15 mouse cellular contexts compared by ENCODE assay signal in the genomic region with DNA sequence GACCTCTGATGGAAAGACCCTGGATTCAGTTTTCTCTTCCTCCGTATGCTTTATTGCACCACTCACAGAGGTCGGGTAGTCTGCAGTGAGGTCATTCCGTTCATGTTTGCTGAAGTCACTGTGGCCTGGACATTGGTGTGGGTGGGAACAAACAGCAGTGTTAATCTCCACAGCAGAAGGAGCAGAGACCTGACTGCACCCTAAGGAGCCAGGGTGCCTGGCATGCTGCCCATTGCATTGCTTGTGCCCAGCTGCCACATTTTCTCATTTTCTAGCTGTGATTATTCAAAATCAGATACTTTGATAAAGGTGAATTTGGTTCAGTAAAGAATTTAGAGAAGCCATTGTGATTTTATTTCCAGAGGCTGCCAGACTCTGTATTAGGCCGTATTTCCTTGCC.
DNase-seq lines count a peak whose midpoint lies in the region; ATAC-seq and TF ChIP-seq lines count a peak whose summit lies in the region.
"Had no signal": no experiment of that assay in that cellular context is flagged by ENCODE, and none has a peak within 500 bp of the region (broad histone marks: within the 10 kb centered on the region; RNA-seq: fewer than 3 reads in every experiment).

No protein-coding gene starts in this region.

- DNase-seq in forebrain, embryonic 11.5 days (ENCODE audit: low spot score) = no peak
- DNase-seq in liver, postnatal 0 days = no peak
- no peak for DNase-seq in liver
- peak; percentile 39 for DNase-seq in MN1 (ENCODE audit: low spot score)
- no peak for DNase-seq in hindbrain, postnatal 0 days (ENCODE audit: low spot score)
- DNase-seq in embryonic facial prominence, embryonic 10.5 days (ENCODE audit: low spot score) = no peak
- DNase-seq: adrenal gland, postnatal 10 days; forebrain, postnatal 0 days; gastrocnemius, adult 2 months; heart, adult 2 months; liver, embryonic 13.5 days; right cerebral cortex, postnatal 25 days had no signal

- 82% methylated on average over 4 of the region's 4 CpGs for WGBS in forebrain, embryonic 12.5 days
- 86% methylated on average over 4 of the region's 4 CpGs for whole genome bisulfite sequencing in forebrain, embryonic 11.5 days
- WGBS in liver, postnatal 0 days (ENCODE audit: insufficient replicate concordance) = 65% methylated on average over 4 of the region's 4 CpGs
- 56% methylated on average over 4 of the region's 4 CpGs for WGBS in hindbrain, postnatal 0 days
- 80% methylated on average over 4 of the region's 4 CpGs for WGBS in embryonic facial prominence, embryonic 10.5 days

- H3K4me1 ChIP-seq in forebrain, embryonic 12.5 days = peaks cover 11% of the 10 kb centered on the region; the same call in 1 of the 2 replicates
- no peaks in the 10 kb centered on the region for H3K4me1 ChIP-seq in forebrain, embryonic 11.5 days (replicated peaks; ENCODE audit: control insufficient read depth, insufficient read depth, low read length)
- peaks cover 56% of the 10 kb centered on the region for H3K4me1 ChIP-seq in liver, postnatal 0 days (ENCODE audit: insufficient read depth)
- H3K4me1 ChIP-seq in hindbrain, postnatal 0 days (ENCODE audit: insufficient read depth, low read length) = peaks cover 12% of the 10 kb centered on the region
- H3K4me1 ChIP-seq in embryonic facial prominence, embryonic 10.5 days = peaks cover 46% of the 10 kb centered on the region

- H3K4me2 ChIP-seq in forebrain, embryonic 12.5 days = no peak overlapping the region
- H3K4me2 ChIP-seq in forebrain, embryonic 11.5 days (ENCODE audit: low read depth, low read length, severe bottlenecking) = no peak overlapping the region
- H3K4me2 ChIP-seq in liver, postnatal 0 days (ENCODE audit: low read depth, low read length) = no peak overlapping the region
- no peak overlapping the region for H3K4me2 ChIP-seq in hindbrain, postnatal 0 days (ENCODE audit: low read depth, low read length)
- H3K4me2 ChIP-seq: liver, embryonic 13.5 days had no signal

- H3K27me3 ChIP-seq in forebrain, embryonic 12.5 days = no peaks in the 10 kb centered on the region
- no peaks in the 10 kb centered on the region for H3K27me3 ChIP-seq in forebrain, embryonic 11.5 days (ENCODE audit: control insufficient read depth, insufficient read depth, low read length)
- no peaks in the 10 kb centered on the region for H3K27me3 ChIP-seq in liver, postnatal 0 days (ENCODE audit: insufficient read depth, low read length)
- H3K27me3 ChIP-seq in hindbrain, postnatal 0 days (ENCODE audit: insufficient read depth, low read length) = no peaks in the 10 kb centered on the region
- H3K27me3 ChIP-seq in embryonic facial prominence, embryonic 10.5 days (replicated peaks; ENCODE audit: low read depth, poor library complexity, severe bottlenecking) = no peaks in the 10 kb centered on the region
- H3K27me3 ChIP-seq: liver, embryonic 13.5 days had no signal

- peak overlapping the region; percentile 25; the same call in 1 of the 2 replicates for H3K27ac ChIP-seq in forebrain, embryonic 12.5 days
- H3K27ac ChIP-seq in forebrain, embryonic 11.5 days (ENCODE audit: low read depth, low read length) = no peak overlapping the region
- H3K27ac ChIP-seq in liver, postnatal 0 days (ENCODE audit: low read depth) = peak overlapping the region; percentile 29; the same call in 1 of the 2 replicates
- H3K27ac ChIP-seq in hindbrain, postnatal 0 days = peak overlapping the region; percentile 51
- no peak overlapping the region for H3K27ac ChIP-seq in embryonic facial prominence, embryonic 10.5 days (replicated peaks)
- H3K27ac ChIP-seq: gastrocnemius, adult 2 months; heart, adult 2 months; liver, embryonic 13.5 days had no signal

- no peak overlapping the region for H3K4me3 ChIP-seq in forebrain, embryonic 12.5 days (replicated peaks)
- H3K4me3 ChIP-seq in forebrain, embryonic 11.5 days (ENCODE audit: low read depth, low read length) = no peak overlapping the region
- H3K4me3 ChIP-seq in liver, postnatal 0 days (ENCODE audit: low read depth, low read length) = no peak overlapping the region
- no peak overlapping the region for H3K4me3 ChIP-seq in hindbrain, postnatal 0 days (ENCODE audit: low read length)
- no peak overlapping the region for H3K4me3 ChIP-seq in embryonic facial prominence, embryonic 10.5 days
- H3K4me3 ChIP-seq: gastrocnemius, adult 2 months; heart, adult 2 months; liver, embryonic 13.5 days had no signal

- ATAC-seq in forebrain, embryonic 12.5 days (ENCODE audit: low FRiP score) = no peak
- no peak for ATAC-seq in forebrain, embryonic 11.5 days (replicated peaks; ENCODE audit: low FRiP score)
- ATAC-seq in liver, postnatal 0 days = peak; percentile 44; the same call in 1 of the 2 replicates
- ATAC-seq in hindbrain, postnatal 0 days = no peak
- ATAC-seq: forebrain, postnatal 0 days; inflammation-experienced regulatory T-cells, adult 6 months; lung, postnatal 0 days had no signal

- no peak overlapping the region for H3K9ac ChIP-seq in forebrain, embryonic 12.5 days
- H3K9ac ChIP-seq in forebrain, embryonic 11.5 days (ENCODE audit: low read length) = no peak overlapping the region
- H3K9ac ChIP-seq in liver, postnatal 0 days (replicated peaks) = no peak overlapping the region
- no peak overlapping the region for H3K9ac ChIP-seq in hindbrain, postnatal 0 days (replicated peaks; ENCODE audit: low read length)
- H3K9ac ChIP-seq: forebrain, postnatal 0 days; liver, embryonic 13.5 days had no signal

- H3K36me3 ChIP-seq in forebrain, embryonic 12.5 days (replicated peaks) = no peaks in the 10 kb centered on the region
- H3K36me3 ChIP-seq in forebrain, embryonic 11.5 days (ENCODE audit: control insufficient read depth, insufficient read depth, low read length) = no peaks in the 10 kb centered on the region; the same call in 1 of the 2 replicates
- H3K36me3 ChIP-seq in liver, postnatal 0 days (replicated peaks; ENCODE audit: insufficient read depth, low read length) = no peaks in the 10 kb centered on the region
- no peaks in the 10 kb centered on the region for H3K36me3 ChIP-seq in hindbrain, postnatal 0 days (ENCODE audit: insufficient read depth, low read length)
- peaks cover 6% of the 10 kb centered on the region for H3K36me3 ChIP-seq in embryonic facial prominence, embryonic 10.5 days (replicated peaks)

- no peak for TF ChIP-seq EP300 in liver, postnatal 0 days (IDR thresholded peaks at IDR 0.05; ENCODE audit: low read depth)

- TF ChIP-seq CTCF in liver, postnatal 0 days (IDR thresholded peaks at IDR 0.05; ENCODE audit: low read depth) = no peak
- no peak for TF ChIP-seq CTCF in hindbrain, postnatal 0 days (IDR thresholded peaks at IDR 0.05; ENCODE audit: low read depth)

- H3K9me3 ChIP-seq in forebrain, embryonic 12.5 days = 0 out of 2 replicates have a peak, but pooled peaks cover 3% of the 10 kb centered on the region
- H3K9me3 ChIP-seq in forebrain, embryonic 11.5 days (ENCODE audit: control insufficient read depth, low read length) = no peaks in the 10 kb centered on the region
- H3K9me3 ChIP-seq in liver, postnatal 0 days (ENCODE audit: low read length) = no peaks in the 10 kb centered on the region
- no peaks in the 10 kb centered on the region for H3K9me3 ChIP-seq in hindbrain, postnatal 0 days (ENCODE audit: low read length)
- H3K9me3 ChIP-seq in embryonic facial prominence, embryonic 10.5 days = no peaks in the 10 kb centered on the region
- H3K9me3 ChIP-seq: liver, embryonic 13.5 days had no signal

Comparison
In these comparisons a context has a peak if more than half of its experiments do, and no peak if none do; other contexts are left out.
1. H3K27ac ChIP-seq: peak in forebrain, embryonic 12.5 days (single experiment), liver, postnatal 0 days (single experiment) and hindbrain, postnatal 0 days (single experiment); none in forebrain, embryonic 11.5 days (single experiment) and embryonic facial prominence, embryonic 10.5 days (single experiment).